In the genomic region with DNA sequence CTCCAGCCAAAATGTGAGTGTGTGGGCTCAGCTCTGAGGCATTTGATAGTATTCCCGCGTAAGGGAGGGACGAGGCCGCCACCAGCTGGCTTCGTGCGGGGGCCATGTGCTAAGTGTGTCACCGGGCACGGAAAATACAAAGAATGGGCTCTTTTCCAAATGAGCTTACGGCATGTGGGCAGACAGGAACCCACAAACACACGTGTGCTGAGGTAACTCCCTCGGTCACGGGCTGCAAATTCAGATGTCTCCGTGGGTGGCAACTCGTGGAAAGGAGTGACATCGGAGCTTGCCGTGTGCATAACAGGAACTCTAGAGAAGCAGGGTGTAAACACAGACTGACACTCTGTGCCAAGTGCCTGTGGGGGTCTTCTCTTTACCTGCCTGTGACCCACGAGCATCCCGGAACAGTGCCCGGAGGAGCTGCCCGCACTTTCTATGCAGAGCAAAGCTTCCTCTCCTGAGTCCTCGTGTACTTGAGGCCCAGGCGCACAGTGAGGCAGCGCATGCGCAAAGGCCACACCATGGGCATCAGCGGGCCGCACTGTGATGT, we compare ENCODE assay signal across 8 mouse cellular contexts.
DNase-seq lines count a peak whose midpoint lies in the region; ATAC-seq lines count a peak whose summit lies in the region.

No protein-coding gene starts in this region.

- 0 out of 2 replicates have a peak, but pooled peaks have one; percentile 25 for ATAC-seq in kidney, embryonic 15.5 days (replicated peaks; ENCODE audit: low FRiP score)

- peaks cover 30% of the 10 kb centered on the region for H3K4me1 ChIP-seq in kidney, embryonic 15.5 days

- intact Hi-C loops in gastrocnemius, postnatal 14 days (cut with DNase I; ENCODE audit: low total_unique reads), result no loop called here
- intact Hi-C loops in left cerebral cortex, postnatal 10 days (cut with DNase I), result no loop called here

- WGBS in kidney, embryonic 15.5 days, result 63% methylated on average over 26 of the region's 26 CpGs

- peak overlapping the region; percentile 68; the same call in 1 of the 2 replicates for H3K27ac ChIP-seq in kidney, embryonic 15.5 days

- no peak overlapping the region for H3K4me3 ChIP-seq in kidney, embryonic 15.5 days (replicated peaks)

- H3K9ac ChIP-seq in kidney, embryonic 15.5 days, result no peak overlapping the region

- H3K36me3 ChIP-seq in kidney, embryonic 15.5 days, result no peaks in the 10 kb centered on the region

- H3K4me2 ChIP-seq in kidney, embryonic 15.5 days, result no peak overlapping the region

- DNase-seq in kidney, adult 18-20 months, result no peak
- DNase-seq in cerebellum, postnatal 25 days, result peak; percentile 47 to 48
- DNase-seq in gastrocnemius, postnatal 14 days, result peak; percentile 41
- peak; percentile 45 to 72 for DNase-seq in left cerebral cortex, postnatal 10 days (ENCODE audit: extremely low spot score in 1 of 2, low spot score in 2 of 2)
- no peak for DNase-seq in spleen, postnatal 10 days (ENCODE audit: low spot score in 2 of 2)
- DNase-seq in adrenal gland, postnatal 10 days, result no peak
- no peak for DNase-seq in urinary bladder, postnatal 25 days (ENCODE audit: low spot score)

- H3K9me3 ChIP-seq in kidney, embryonic 15.5 days (replicated peaks), result no peaks in the 10 kb centered on the region

- no peaks in the 10 kb centered on the region for H3K27me3 ChIP-seq in kidney, embryonic 15.5 days

Comparison
In these comparisons a context has a peak if more than half of its experiments do, and no peak if none do; other contexts are left out.
1. DNase-seq: peak in cerebellum, postnatal 25 days (2 of 2), gastrocnemius, postnatal 14 days (single experiment) and left cerebral cortex, postnatal 10 days (2 of 2); none in kidney, adult 18-20 months (single experiment), spleen, postnatal 10 days (0 of 2), adrenal gland, postnatal 10 days (single experiment) and urinary bladder, postnatal 25 days (single experiment).